Mouse (Mus musculus): ENCODE results near the gene Gm20388.

GRCm38 (mm10) chr8:124020439-124021236, 4110.0 kb downstream of the Gm20388 start:
- peak; percentile 41 for TF ChIP-seq CTCF (IDR thresholded peaks at IDR 0.05; ENCODE audit: low read depth)
- TF ChIP-seq EP300 (IDR thresholded peaks at IDR 0.05; ENCODE audit: low read depth), result no peak

All from liver, embryonic 14.5 days (tissue).